Mouse (Mus musculus) midbrain, embryonic 16.5 days (tissue): ENCODE measurements around the gene Actr1b. TPM values are rescaled to one million over a fixed set of nuclear protein-coding genes. Genes with fewer than 3 reads are reported as not detected.
A peak's percentile ranks its signal among the peaks of the same experiment; 100 is the strongest.

Source experiments
- ATAC-seq: fragments of 200-750 bp; cut with Nextera tagmentation; 2 replicates; pipeline ENCODE4 v1.8.0; 2017; ENCODE audit warnings: moderate TSS enrichment
- H3K27ac ChIP-seq: fragments of 300-500 bp; sonication (generic); 2 replicates; pipeline ENCODE4 v1.5.1; 2014; ENCODE audit warnings: mild to moderate bottlenecking, low read length, mixed read lengths
- H3K27me3 ChIP-seq: fragments of 300-500 bp; sonication (generic); 2 replicates; pipeline ENCODE4 v1.6.1; 2014; ENCODE audit warnings: low read depth, low read length, mixed read lengths; ENCODE audit not compliant: control insufficient read depth, insufficient read depth
- H3K36me3 ChIP-seq: fragments of 300-500 bp; sonication (generic); 2 replicates; pipeline ENCODE4 v1.6.1; 2014; ENCODE audit warnings: mild to moderate bottlenecking, low read length, moderate library complexity, mixed read lengths; ENCODE audit not compliant: control insufficient read depth, insufficient read depth
- H3K4me1 ChIP-seq: fragments of 300-500 bp; sonication (generic); 2 replicates; pipeline ENCODE4 v1.6.1; 2014; ENCODE audit warnings: mild to moderate bottlenecking, low read length, mixed read lengths; ENCODE audit not compliant: control insufficient read depth, insufficient read depth
- H3K4me2 ChIP-seq: fragments of 300-500 bp; sonication (generic); 2 replicates; pipeline ENCODE4 v1.6.1; 2014; ENCODE audit warnings: mild to moderate bottlenecking, low read length, mixed read lengths
- H3K4me3 ChIP-seq: fragments of 300-500 bp; sonication (generic); 2 replicates; pipeline ENCODE4 v1.5.1; 2014; ENCODE audit warnings: low read depth, mild to moderate bottlenecking, low read length, moderate library complexity, mixed read lengths
- H3K9ac ChIP-seq: fragments of 300-500 bp; sonication (generic); 2 replicates; pipeline ENCODE4 v1.6.1; 2014; ENCODE audit warnings: low read depth, low read length, mixed read lengths
- H3K9me3 ChIP-seq: fragments of 300-500 bp; sonication (generic); replicated peaks from 2 replicates; pipeline ENCODE4 v1.6.1; 2014; ENCODE audit warnings: mild to moderate bottlenecking, low read length, mixed read lengths; ENCODE audit not compliant: control insufficient read depth, poor library complexity, severe bottlenecking
- WGBS: fragments of 180-500 bp; shearing (Covaris S2); extraction: QIAGEN DNeasy Blood & Tissue Kit; methylation state at CpG from one replicate; pipeline ENCODE4 v1.1.7; 2014; 5-methylcytosine and 5-hydroxymethylcytosine counted together
- polyA plus RNA-seq: library from polyadenylated mRNA; unstranded; fragments of >200 nt; fragmentation: Nextera tagmentation; extraction: Ambion mirVana; gene quantifications from 2 replicates; pipeline ENCODE4 v1.2.1, GENCODE M21; 2015

Actr1b gene
- polyA plus RNA-seq, 1 experiment from 2014 or later: 106 TPM

- Histone ChIP-seq H3K4me1 (peaks cover 6% of the 10 kb centered on the region; the same call in 1 of the 2 replicates), H3K36me3 (no peaks in the 10 kb centered on the region), H3K9ac (peak overlapping the region; percentile 37; the same call in 1 of the 2 replicates), H3K9me3 (no peaks in the 10 kb centered on the region), H3K27ac (peak overlapping the region; percentile 68), H3K4me3 (peak overlapping the region; percentile 24), H3K27me3 (no peaks in the 10 kb centered on the region), H3K4me2 (peak overlapping the region; percentile 58)
- 15% methylated on average over 17 of the region's 17 CpGs for WGBS
- ATAC-seq: peak; percentile 90
Measured at GRCm38 (mm10) chr1:36744268-36744944, 30.2 kb upstream of the Actr1b start.

- H3K4me2 ChIP-seq: no peak overlapping the region
- no peaks in the 10 kb centered on the region for H3K36me3 ChIP-seq
- no peaks in the 10 kb centered on the region for H3K27me3 ChIP-seq
- H3K9ac ChIP-seq: no peak overlapping the region
- 82% methylated on average over 9 of the region's 9 CpGs for WGBS
- no peak overlapping the region for H3K27ac ChIP-seq
- no peak for ATAC-seq
- peaks cover 6% of the 10 kb centered on the region; the same call in 1 of the 2 replicates for H3K4me1 ChIP-seq
- no peaks in the 10 kb centered on the region for H3K9me3 ChIP-seq
- no peak overlapping the region for H3K4me3 ChIP-seq
Measured at GRCm38 (mm10) chr1:36743046-36743445, 28.8 kb upstream of the Actr1b start.

GRCm38 (mm10) chr1:36739231-36739630 is 25.0 kb upstream of the Actr1b start:
- Histone ChIP-seq H3K27me3 (no peaks in the 10 kb centered on the region), H3K36me3 (no peaks in the 10 kb centered on the region), H3K4me2 (no peak overlapping the region), H3K9me3 (no peaks in the 10 kb centered on the region), H3K4me3 (no peak overlapping the region), H3K4me1 (peaks cover 3% of the 10 kb centered on the region; the same call in 1 of the 2 replicates), H3K27ac (no peak overlapping the region), H3K9ac (no peak overlapping the region)
- ATAC-seq: no peak
- 61% methylated on average over 5 of the region's 5 CpGs for WGBS

- Histone ChIP-seq H3K4me3 (no peak overlapping the region), H3K36me3 (no peaks in the 10 kb centered on the region), H3K4me2 (no peak overlapping the region), H3K27me3 (no peaks in the 10 kb centered on the region), H3K27ac (no peak overlapping the region), H3K4me1 (no peaks in the 10 kb centered on the region), H3K9ac (no peak overlapping the region), H3K9me3 (no peaks in the 10 kb centered on the region)
- 13% methylated on average over 4 of the region's 4 CpGs for WGBS
- peak; percentile 70 for ATAC-seq
Measured at GRCm38 (mm10) chr1:36737300-36737699, 23.1 kb upstream of the Actr1b start.

GRCm38 (mm10) chr1:36724057-36724431 is 9.8 kb upstream of the Actr1b start:
- ATAC-seq: no peak

GRCm38 (mm10) chr1:36723146-36724056 is 9.2 kb upstream of the Actr1b start:
- no peaks in the 10 kb centered on the region for H3K9me3 ChIP-seq
- H3K27me3 ChIP-seq: no peaks in the 10 kb centered on the region
- ATAC-seq: no peak
- WGBS: 76% methylated on average over 16 of the region's 16 CpGs
- no peak overlapping the region for H3K4me2 ChIP-seq
- no peak overlapping the region for H3K27ac ChIP-seq
- H3K36me3 ChIP-seq: no peaks in the 10 kb centered on the region
- H3K4me1 ChIP-seq: no peaks in the 10 kb centered on the region
- H3K4me3 ChIP-seq: no peak overlapping the region
- H3K9ac ChIP-seq: no peak overlapping the region

More at GRCm38 (mm10) chr1:36724057-36724431, 9.8 kb upstream of the Actr1b start:
- no peak overlapping the region for H3K4me2 ChIP-seq
- H3K27me3 ChIP-seq: no peaks in the 10 kb centered on the region
- 67% methylated on average over 4 of the region's 4 CpGs for WGBS
- no peaks in the 10 kb centered on the region for H3K36me3 ChIP-seq
- H3K4me1 ChIP-seq: no peaks in the 10 kb centered on the region
- no peak overlapping the region for H3K9ac ChIP-seq
- H3K4me3 ChIP-seq: no peak overlapping the region
- no peaks in the 10 kb centered on the region for H3K9me3 ChIP-seq
- H3K27ac ChIP-seq: no peak overlapping the region

GRCm38 (mm10) chr1:36718786-36719185 is 4.6 kb upstream of the Actr1b start:
- Histone ChIP-seq H3K4me1 (no peaks in the 10 kb centered on the region), H3K9ac (no peak overlapping the region), H3K9me3 (no peaks in the 10 kb centered on the region), H3K4me2 (no peak overlapping the region), H3K36me3 (no peaks in the 10 kb centered on the region), H3K4me3 (no peak overlapping the region), H3K27me3 (no peaks in the 10 kb centered on the region), H3K27ac (no peak overlapping the region)
- no peak for ATAC-seq
- 88% methylated on average over 1 of the region's 1 CpGs for WGBS

GRCm38 (mm10) chr1:36711104-36711503 is 3.1 kb downstream of the Actr1b start:
- peaks cover 5% of the 10 kb centered on the region; the same call in 1 of the 2 replicates for H3K36me3 ChIP-seq
- 95% methylated on average over 2 of the region's 2 CpGs for WGBS

GRCm38 (mm10) chr1:36709854-36710280 is 4.4 kb downstream of the Actr1b start, which contains the start of gene 4933424G06Rik:
TSS of gene 4933424G06Rik (plus strand) at chr1:36710149.
- Histone ChIP-seq H3K4me1 (peaks cover 15% of the 10 kb centered on the region), H3K4me3 (peak within 1 kb of the TSS; percentile 85), H3K9ac (peak within 1 kb of the TSS; percentile 89), H3K27me3 (no peaks in the 10 kb centered on the region), H3K27ac (peak within 1 kb of the TSS; percentile 81), H3K9me3 (no peaks in the 10 kb centered on the region), H3K4me2 (peak within 1 kb of the TSS; percentile 82), H3K36me3 (peaks cover 10% of the 10 kb centered on the region)
- under 1% methylated on average over 29 of the region's 29 CpGs for WGBS
- peak; percentile 98 for ATAC-seq

More at GRCm38 (mm10) chr1:36711104-36711503, 3.1 kb downstream of the Actr1b start:
- ATAC-seq: no peak
- Histone ChIP-seq H3K4me2 (no peak overlapping the region), H3K9me3 (no peaks in the 10 kb centered on the region), H3K4me3 (no peak overlapping the region), H3K4me1 (peaks cover 15% of the 10 kb centered on the region), H3K27ac (no peak overlapping the region), H3K9ac (no peak overlapping the region), H3K27me3 (no peaks in the 10 kb centered on the region)
